Mouse (Mus musculus): ENCODE data around the gene Eif4g3. TPM values are rescaled to one million over a fixed set of nuclear protein-coding genes. Genes with fewer than 3 reads are reported as not detected.
A peak's percentile ranks its signal among the peaks of the same experiment; 100 is the strongest.

Eif4g3 gene
- polyA plus RNA-seq, 1 experiment from 2014 or later = 41.9 TPM

DNA sequence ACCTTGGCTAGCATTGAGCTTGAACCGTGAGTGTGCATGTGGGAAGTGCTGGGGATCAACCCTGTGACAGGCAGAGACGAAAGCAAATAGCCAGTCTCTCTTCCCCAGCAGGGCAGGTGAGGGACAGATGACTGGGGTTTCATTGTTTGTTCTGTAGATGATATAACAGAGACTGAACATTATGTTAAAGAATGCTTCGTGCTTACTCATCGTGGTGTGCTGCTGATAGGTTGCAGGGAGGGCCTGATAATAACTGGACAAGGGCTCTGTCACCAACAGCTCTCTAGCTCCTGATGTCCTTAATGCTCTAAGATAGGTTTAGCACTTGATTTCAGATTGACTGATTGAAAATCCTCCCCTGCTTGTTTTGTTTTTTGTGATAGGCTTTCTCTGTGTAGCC, 23.1 kb downstream of the Eif4g3 start:
- Histone ChIP-seq H3K9me3 (no peaks in the 10 kb centered on the region), H3K4me3 (no peak overlapping the region), H3K27ac (replicated peaks) (no peak overlapping the region), H3K4me1 (peaks cover 8% of the 10 kb centered on the region), H3K27me3 (replicated peaks; ENCODE audit: low read depth, poor library complexity, severe bottlenecking) (no peaks in the 10 kb centered on the region), H3K36me3 (replicated peaks) (peaks cover 90% of the 10 kb centered on the region)
- DNase-seq (ENCODE audit: low spot score) = no peak
- 90% methylated on average over 4 of the region's 4 CpGs for WGBS

DNA sequence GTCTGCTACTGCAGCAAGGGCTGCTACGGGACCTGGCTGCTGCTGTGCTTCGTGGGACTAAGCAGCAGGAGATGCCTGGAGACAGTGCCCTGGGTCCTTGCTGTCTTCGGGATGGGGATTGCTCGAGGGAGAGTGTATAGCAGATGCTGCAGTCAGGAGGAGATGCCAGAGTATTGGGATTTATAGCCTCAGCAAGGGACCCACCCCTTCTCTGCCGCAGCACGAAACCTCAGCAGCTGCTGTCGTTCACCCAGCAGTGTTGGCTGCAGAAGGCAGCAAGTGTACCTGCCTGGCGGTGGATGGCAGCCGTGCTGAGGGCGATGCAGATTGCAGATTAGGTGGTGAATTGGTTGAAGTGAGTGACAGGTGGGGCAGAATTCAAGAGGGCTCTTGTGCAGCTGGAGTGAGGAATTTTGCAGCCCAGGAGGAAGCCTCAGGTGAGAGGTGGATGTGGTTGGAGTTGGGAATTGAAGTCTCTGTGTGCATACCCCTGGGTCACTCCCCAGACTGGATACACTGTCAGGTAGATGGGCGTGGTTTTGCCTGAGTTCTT, 24.3 kb downstream of the Eif4g3 start:
- no peaks in the 10 kb centered on the region for H3K9me3 ChIP-seq
- WGBS = 93% methylated on average over 11 of the region's 11 CpGs
- no peak overlapping the region for H3K27ac ChIP-seq (replicated peaks)
- H3K36me3 ChIP-seq (replicated peaks) = peaks cover 87% of the 10 kb centered on the region
- DNase-seq (ENCODE audit: low spot score) = no peak
- H3K4me1 ChIP-seq = peaks cover 12% of the 10 kb centered on the region
- H3K4me3 ChIP-seq = no peak overlapping the region
- H3K27me3 ChIP-seq (replicated peaks; ENCODE audit: low read depth, poor library complexity, severe bottlenecking) = no peaks in the 10 kb centered on the region

DNA sequence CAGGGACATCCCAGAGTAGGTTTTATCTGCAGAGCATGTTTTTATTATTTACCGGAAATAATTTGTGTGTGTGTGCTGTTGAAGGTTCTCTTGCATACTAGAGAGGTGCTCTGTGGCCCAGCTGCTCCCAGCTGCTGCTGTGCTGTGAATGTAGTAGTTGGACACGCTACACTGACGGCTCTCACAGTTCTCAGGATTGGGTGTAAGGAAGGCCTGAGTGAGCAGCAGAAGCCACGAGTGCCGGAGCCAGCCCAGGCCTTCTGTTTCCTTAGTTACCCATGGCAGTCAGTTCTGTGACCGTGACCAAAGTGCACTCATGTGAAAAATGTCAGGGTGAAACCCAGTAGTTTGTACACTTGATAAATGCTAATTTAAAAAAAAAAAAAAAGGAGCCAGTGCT, 25.2 kb downstream of the Eif4g3 start:
- peaks cover 84% of the 10 kb centered on the region for H3K36me3 ChIP-seq (replicated peaks)

DNA sequence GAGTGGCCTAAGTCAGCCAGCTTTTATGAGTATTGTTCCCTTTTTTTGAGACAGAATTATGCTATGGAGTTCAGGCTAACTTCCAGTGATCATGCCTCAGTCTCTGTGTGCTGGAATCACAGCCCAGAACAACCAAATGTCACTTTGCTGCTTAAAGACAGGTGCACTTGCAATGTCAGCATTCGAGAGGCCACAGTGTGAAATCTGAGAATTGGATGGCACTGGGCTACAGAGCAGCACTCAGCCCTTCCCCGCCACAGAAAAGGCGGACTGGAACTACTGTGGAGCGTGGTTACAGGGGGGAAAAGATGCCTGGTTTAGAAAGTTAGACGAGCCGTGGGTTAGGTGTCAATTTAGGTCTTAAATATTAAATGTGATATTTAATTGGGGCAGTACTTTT, 27.4 kb downstream of the Eif4g3 start:
- Histone ChIP-seq H3K27me3 (replicated peaks; ENCODE audit: low read depth, poor library complexity, severe bottlenecking) (no peaks in the 10 kb centered on the region), H3K4me3 (no peak overlapping the region), H3K27ac (replicated peaks) (no peak overlapping the region), H3K4me1 (peaks cover 22% of the 10 kb centered on the region), H3K9me3 (no peaks in the 10 kb centered on the region), H3K36me3 (replicated peaks) (peaks cover 82% of the 10 kb centered on the region)
- no peak for DNase-seq (ENCODE audit: low spot score)
- WGBS = 76% methylated on average over 6 of the region's 6 CpGs

More for the DNA sequence above, 25.2 kb downstream of the Eif4g3 start:
- no peaks in the 10 kb centered on the region for H3K27me3 ChIP-seq (replicated peaks; ENCODE audit: low read depth, poor library complexity, severe bottlenecking)
- H3K9me3 ChIP-seq = no peaks in the 10 kb centered on the region
- DNase-seq (ENCODE audit: low spot score) = no peak
- no peak overlapping the region for H3K4me3 ChIP-seq
- whole genome bisulfite sequencing = 91% methylated on average over 6 of the region's 6 CpGs
- H3K27ac ChIP-seq (replicated peaks) = no peak overlapping the region
- peaks cover 13% of the 10 kb centered on the region for H3K4me1 ChIP-seq

DNA sequence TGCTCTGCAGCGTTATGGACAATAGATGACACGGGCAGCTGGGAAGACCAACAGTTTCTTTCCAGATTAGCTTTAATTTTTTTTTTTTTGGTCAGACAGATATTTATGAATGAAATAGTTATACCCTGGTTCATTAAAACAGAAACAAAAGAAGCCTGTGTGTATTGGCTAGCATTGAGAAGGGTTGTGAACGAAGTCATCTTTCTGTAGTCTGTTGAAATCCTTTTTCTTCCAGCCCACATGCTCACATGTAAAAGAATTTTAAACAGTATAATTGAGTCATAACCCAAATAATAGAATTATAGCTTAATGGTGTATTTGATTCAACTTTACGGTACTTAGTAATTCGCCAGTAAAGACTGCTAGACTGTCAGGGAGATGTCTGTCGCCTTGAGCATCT, 28.8 kb downstream of the Eif4g3 start:
- Histone ChIP-seq H3K27ac (replicated peaks) (no peak overlapping the region), H3K36me3 (replicated peaks) (peaks cover 82% of the 10 kb centered on the region), H3K4me3 (no peak overlapping the region), H3K27me3 (replicated peaks; ENCODE audit: low read depth, poor library complexity, severe bottlenecking) (no peaks in the 10 kb centered on the region), H3K9me3 (no peaks in the 10 kb centered on the region), H3K4me1 (peaks cover 22% of the 10 kb centered on the region)
- 92% methylated on average over 6 of the region's 6 CpGs for WGBS
- DNase-seq (ENCODE audit: low spot score) = no peak

DNA sequence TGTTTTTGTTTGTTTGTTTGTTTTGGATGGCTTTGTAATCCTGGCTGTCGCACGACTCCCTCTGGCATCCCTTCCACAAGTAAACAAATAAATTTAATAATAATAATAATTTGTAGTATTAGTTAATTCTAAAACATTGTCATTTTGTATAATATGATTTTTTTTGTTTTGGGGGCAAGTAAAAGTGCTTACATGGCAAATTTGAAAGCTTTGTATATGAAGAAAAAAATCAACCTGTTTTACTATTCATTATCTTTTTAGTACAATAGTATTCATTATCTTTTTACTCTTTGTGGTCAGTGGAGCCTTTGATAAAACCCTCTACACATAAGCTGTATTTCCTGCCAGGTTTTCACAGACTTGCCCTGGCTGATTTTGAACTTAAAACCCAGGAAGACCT, 29.9 kb downstream of the Eif4g3 start:
- H3K27me3 ChIP-seq (replicated peaks; ENCODE audit: low read depth, poor library complexity, severe bottlenecking) = no peaks in the 10 kb centered on the region
- no peaks in the 10 kb centered on the region for H3K9me3 ChIP-seq
- H3K4me1 ChIP-seq = peaks cover 22% of the 10 kb centered on the region
- H3K4me3 ChIP-seq = no peak overlapping the region
- 88% methylated on average over 2 of the region's 2 CpGs for WGBS
- peaks cover 82% of the 10 kb centered on the region for H3K36me3 ChIP-seq (replicated peaks)
- no peak overlapping the region for H3K27ac ChIP-seq (replicated peaks)
- DNase-seq (ENCODE audit: low spot score) = no peak

DNA sequence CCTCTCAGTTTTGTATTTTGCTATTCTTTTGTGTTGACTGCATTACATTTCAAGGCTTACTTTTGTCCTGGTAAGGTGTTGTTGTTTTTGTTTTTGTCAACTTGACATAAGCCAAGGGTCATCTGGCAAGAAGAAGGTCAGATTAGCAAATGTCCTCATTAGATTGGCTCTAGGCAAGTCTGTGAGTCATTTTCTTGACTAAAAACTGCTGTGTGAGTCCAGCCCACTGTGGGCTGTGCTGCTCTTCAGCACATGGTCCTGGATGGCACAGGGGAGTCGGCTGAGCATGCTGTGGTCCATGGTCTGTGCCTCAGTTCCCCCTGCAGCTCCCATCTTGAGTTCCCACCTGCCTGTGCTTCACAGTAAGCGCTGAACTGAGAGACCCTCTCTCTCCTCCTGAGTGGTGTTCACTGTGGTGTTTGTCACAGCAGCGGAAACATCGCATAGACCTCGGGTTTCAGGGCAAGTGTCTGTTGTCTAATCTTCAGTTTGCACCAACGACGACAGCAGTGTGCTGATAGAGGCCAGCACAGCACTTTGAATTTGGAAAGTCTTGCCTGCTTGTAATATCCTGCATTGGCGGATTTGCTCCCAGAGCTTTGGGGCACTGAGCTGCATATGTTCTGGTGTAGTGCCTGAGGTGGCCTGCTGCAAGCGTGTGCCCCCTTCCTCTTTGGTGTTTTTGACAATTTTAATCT, 30.7 kb downstream of the Eif4g3 start:
- H3K27me3 ChIP-seq (replicated peaks; ENCODE audit: low read depth, poor library complexity, severe bottlenecking) = no peaks in the 10 kb centered on the region
- H3K9me3 ChIP-seq = no peaks in the 10 kb centered on the region
- H3K36me3 ChIP-seq (replicated peaks) = peaks cover 82% of the 10 kb centered on the region
- no peak for DNase-seq (ENCODE audit: low spot score)
- H3K27ac ChIP-seq (replicated peaks) = no peak overlapping the region
- WGBS = 86% methylated on average over 9 of the region's 9 CpGs
- H3K4me3 ChIP-seq = no peak overlapping the region
- H3K4me1 ChIP-seq = peaks cover 22% of the 10 kb centered on the region

DNA sequence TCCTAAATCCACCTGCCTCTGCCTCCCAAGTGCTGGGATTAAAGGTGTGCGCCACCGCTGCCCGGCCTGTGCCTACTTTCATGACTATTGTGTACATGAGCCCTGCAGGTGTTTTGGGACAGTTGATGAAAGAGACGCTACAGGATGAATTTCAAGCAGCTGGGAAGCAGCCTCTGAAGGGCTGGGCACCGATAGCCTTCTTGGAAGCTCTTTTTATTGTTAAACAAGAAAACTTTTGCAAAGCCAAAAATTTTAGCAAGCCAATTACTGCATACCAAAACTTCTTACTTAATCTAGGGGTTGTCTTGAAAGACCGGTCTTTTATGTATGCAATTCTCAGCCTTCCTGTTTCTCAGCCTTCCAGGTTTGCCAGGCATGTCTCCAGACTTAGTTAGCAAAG, 36.3 kb downstream of the Eif4g3 start:
- H3K27ac ChIP-seq (replicated peaks) = no peak overlapping the region
- WGBS = 93% methylated on average over 6 of the region's 6 CpGs
- no peaks in the 10 kb centered on the region for H3K4me1 ChIP-seq
- peaks cover 92% of the 10 kb centered on the region for H3K36me3 ChIP-seq (replicated peaks)
- no peaks in the 10 kb centered on the region for H3K9me3 ChIP-seq
- no peaks in the 10 kb centered on the region for H3K27me3 ChIP-seq (replicated peaks; ENCODE audit: low read depth, poor library complexity, severe bottlenecking)
- DNase-seq (ENCODE audit: low spot score) = no peak
- no peak overlapping the region for H3K4me3 ChIP-seq

DNA sequence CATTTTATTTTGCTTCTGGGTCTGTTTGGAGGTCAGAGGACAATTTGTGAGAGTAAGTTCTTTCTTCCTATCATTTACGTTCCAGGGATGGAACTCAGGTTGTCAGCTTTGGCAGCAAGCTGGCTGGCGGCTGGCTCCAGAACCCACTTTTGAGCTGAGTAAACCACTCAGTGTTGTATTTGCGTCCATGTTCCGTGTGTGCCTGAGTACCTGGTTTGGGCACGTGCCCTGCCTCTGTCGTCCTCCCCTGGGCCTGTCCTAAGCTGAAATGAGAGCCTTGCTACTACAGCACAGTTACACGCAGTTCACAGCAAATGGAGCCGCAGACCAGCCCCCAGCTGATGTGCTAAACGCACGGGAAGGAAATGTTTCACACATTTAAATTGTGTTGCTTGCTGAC, 39.0 kb downstream of the Eif4g3 start:
- no peak overlapping the region for H3K4me3 ChIP-seq
- no peaks in the 10 kb centered on the region for H3K27me3 ChIP-seq (replicated peaks; ENCODE audit: low read depth, poor library complexity, severe bottlenecking)
- DNase-seq (ENCODE audit: low spot score) = no peak
- H3K36me3 ChIP-seq (replicated peaks) = peaks cover 91% of the 10 kb centered on the region
- 94% methylated on average over 10 of the region's 10 CpGs for WGBS
- peaks cover 15% of the 10 kb centered on the region for H3K4me1 ChIP-seq
- H3K9me3 ChIP-seq = no peaks in the 10 kb centered on the region
- no peak overlapping the region for H3K27ac ChIP-seq (replicated peaks)

DNA sequence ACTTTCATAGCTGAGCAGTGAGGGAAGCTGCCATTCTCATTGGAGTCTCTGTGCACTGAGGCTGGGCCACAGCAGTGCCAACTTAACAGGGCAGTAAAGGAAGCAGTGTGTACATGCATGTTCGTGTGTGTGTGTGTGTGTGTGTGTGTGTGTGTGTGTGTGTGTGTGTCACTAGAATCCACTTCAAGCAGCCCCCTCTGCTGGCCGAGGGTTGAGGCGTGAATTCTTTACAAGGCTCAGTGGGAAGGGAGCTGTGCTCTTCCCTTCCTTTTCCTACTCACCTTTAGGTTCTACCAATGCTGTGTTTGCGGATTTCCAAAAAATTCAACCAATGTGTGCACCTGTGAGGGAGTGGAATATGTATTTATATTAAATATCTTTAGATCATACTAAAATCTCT, 41.0 kb downstream of the Eif4g3 start:
- H3K4me3 ChIP-seq = no peak overlapping the region
- no peak overlapping the region for H3K27ac ChIP-seq (replicated peaks)
- H3K27me3 ChIP-seq (replicated peaks; ENCODE audit: low read depth, poor library complexity, severe bottlenecking) = no peaks in the 10 kb centered on the region
- peaks cover 30% of the 10 kb centered on the region for H3K4me1 ChIP-seq
- 85% methylated on average over 4 of the region's 4 CpGs for WGBS
- DNase-seq (ENCODE audit: low spot score) = no peak
- peaks cover 89% of the 10 kb centered on the region for H3K36me3 ChIP-seq (replicated peaks)
- no peaks in the 10 kb centered on the region for H3K9me3 ChIP-seq

DNA sequence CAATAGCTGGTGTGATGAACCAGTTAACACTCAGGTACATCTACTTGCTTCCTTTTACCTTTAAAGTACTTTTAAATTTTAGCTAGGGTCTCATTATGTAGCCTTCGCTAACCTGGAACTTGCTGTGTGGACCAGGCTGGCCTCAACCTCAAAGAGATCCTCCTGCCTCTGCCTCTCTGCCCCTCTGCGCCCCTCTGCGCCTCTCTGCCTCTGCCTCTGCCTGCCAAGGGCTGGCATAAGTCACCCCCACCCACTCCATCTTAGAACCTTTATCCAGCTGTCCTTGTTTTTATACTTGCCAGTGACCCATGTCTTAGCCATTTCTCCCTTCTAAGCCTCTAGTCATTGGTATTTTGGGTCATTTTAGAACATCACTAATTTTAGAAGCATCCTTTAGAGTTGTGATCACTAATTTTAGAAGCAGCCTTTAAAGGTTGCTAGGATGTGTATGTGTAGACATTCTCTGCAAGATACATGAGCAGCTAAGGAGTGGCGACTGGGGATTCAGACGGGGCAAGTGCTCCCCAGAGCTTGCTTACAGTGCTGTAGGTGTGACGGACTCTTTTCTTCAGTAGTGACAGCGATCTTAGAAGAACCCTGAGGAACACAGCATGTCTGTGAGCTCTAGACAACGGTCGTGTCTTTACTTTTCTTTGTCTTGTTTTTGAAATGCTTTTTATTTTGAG, 42.8 kb downstream of the Eif4g3 start:
- 94% methylated on average over 9 of the region's 9 CpGs for WGBS
- Histone ChIP-seq H3K36me3 (replicated peaks) (peaks cover 94% of the 10 kb centered on the region), H3K27me3 (replicated peaks; ENCODE audit: low read depth, poor library complexity, severe bottlenecking) (no peaks in the 10 kb centered on the region), H3K4me3 (no peak overlapping the region), H3K27ac (replicated peaks) (no peak overlapping the region), H3K4me1 (peaks cover 32% of the 10 kb centered on the region), H3K9me3 (no peaks in the 10 kb centered on the region)
- no peak for DNase-seq (ENCODE audit: low spot score)

DNA sequence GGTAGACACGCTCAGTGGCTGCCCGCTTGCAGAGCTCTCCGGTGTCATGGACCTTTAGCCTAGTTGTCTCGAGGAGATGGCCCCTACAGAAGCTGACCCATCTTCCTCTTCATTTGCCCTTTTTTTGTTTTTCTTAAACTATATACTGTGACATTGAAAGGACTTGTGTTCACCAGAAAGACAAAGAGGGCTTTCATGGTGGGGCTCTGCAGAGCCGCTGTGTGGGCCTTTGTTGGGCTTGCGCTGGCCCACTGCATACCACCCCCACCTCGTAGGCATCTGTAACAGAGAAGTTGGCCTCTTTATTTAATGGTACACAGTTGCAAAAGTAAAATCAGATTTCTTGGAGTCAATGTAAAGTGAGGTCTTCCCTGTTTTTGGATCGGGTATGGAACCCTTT, 44.3 kb downstream of the Eif4g3 start:
- H3K9me3 ChIP-seq = no peaks in the 10 kb centered on the region
- no peaks in the 10 kb centered on the region for H3K27me3 ChIP-seq (replicated peaks; ENCODE audit: low read depth, poor library complexity, severe bottlenecking)
- peak overlapping the region; percentile 26; the same call in 1 of the 2 replicates for H3K4me3 ChIP-seq
- DNase-seq (ENCODE audit: low spot score) = no peak
- WGBS = 36% methylated on average over 8 of the region's 8 CpGs
- peak overlapping the region; percentile 65 for H3K27ac ChIP-seq (replicated peaks)
- peaks cover 32% of the 10 kb centered on the region for H3K4me1 ChIP-seq
- H3K36me3 ChIP-seq (replicated peaks) = peaks cover 94% of the 10 kb centered on the region

DNA sequence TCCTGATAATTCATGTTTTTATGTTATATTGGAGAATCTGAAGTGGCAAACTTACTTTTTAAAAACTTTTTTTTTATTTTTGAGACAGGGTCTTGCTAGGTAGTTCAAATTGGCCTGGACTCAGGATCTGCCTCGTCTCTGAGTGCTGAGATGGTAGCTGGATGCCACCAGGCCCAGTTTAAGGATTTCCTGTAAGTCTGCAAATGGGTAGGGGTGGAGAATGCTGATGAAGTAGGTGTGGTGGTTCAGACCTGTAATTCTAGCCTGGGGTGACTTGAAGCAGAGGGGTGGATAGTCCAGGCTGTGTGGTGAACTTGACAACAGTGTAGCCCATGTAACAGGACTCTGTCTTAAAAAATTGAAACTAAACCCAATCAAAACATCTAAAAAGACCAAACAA, 45.1 kb downstream of the Eif4g3 start:
- DNase-seq (ENCODE audit: low spot score) = no peak
- Histone ChIP-seq H3K4me1 (peaks cover 32% of the 10 kb centered on the region), H3K9me3 (no peaks in the 10 kb centered on the region), H3K4me3 (no peak overlapping the region), H3K36me3 (replicated peaks) (peaks cover 94% of the 10 kb centered on the region), H3K27ac (replicated peaks) (no peak overlapping the region), H3K27me3 (replicated peaks; ENCODE audit: low read depth, poor library complexity, severe bottlenecking) (no peaks in the 10 kb centered on the region)
- WGBS = 67% methylated on average over 1 of the region's 1 CpGs

Measured in embryonic facial prominence, embryonic 10.5 days (tissue).